Mouse (Mus musculus) ES-E14 (cell line): ENCODE measurements around the gene Sgsm3. TPM values are rescaled to one million over a fixed set of nuclear protein-coding genes. Genes with fewer than 3 reads are reported as not detected.

Experiments
- DNase-seq: peaks from one replicate; pipeline ENCODE4 v3.0.0-alpha.2; 2013; ENCODE audit warnings: low read depth, low spot score
- H3K27ac ChIP-seq: 2 replicates; pipeline ENCODE4 v1.5.1; 2012; ENCODE audit warnings: low read depth, mild to moderate bottlenecking, low read length, moderate library complexity, mixed read lengths; ENCODE audit not compliant: poor library complexity, insufficient read depth, severe bottlenecking
- H3K36me3 ChIP-seq: 2 replicates; pipeline ENCODE4 v1.6.1; 2012; ENCODE audit warnings: mild to moderate bottlenecking, low read length, moderate library complexity, mixed read lengths; ENCODE audit not compliant: control insufficient read depth, poor library complexity, insufficient read depth, severe bottlenecking
- H3K4me1 ChIP-seq, 2 experiments: fragments of 150-350 bp in 1 of 2; sonication (generic) in 1 of 2; 2 replicates each; pipeline ENCODE4 v1.6.1; 2012; ENCODE audit warnings: low read length in 2 of 2, mild to moderate bottlenecking in 1 of 2, mixed read lengths in 1 of 2; ENCODE audit not compliant: control insufficient read depth in 2 of 2, insufficient read depth in 2 of 2, poor library complexity in 1 of 2
- H3K4me3 ChIP-seq, 2 experiments: fragments of 150-350 bp in 1 of 2; sonication (generic) in 1 of 2; 2 replicates each; pipeline ENCODE4 v1.5.1; 2012; ENCODE audit warnings: low read length in 2 of 2, low read depth in 1 of 2, mild to moderate bottlenecking in 1 of 2, mixed read lengths in 1 of 2; ENCODE audit not compliant: insufficient read depth in 1 of 2, poor library complexity in 1 of 2, severe bottlenecking in 1 of 2
- H3K9ac ChIP-seq: 2 replicates; pipeline ENCODE4 v1.6.1; 2012; ENCODE audit warnings: low read depth, mild to moderate bottlenecking, low read length, mixed read lengths; ENCODE audit not compliant: poor library complexity, insufficient read depth, severe bottlenecking
- H3K9me3 ChIP-seq: fragments of 150-350 bp; sonication (generic); 2 replicates; pipeline ENCODE4 v1.6.1; 2012; ENCODE audit warnings: low read depth, mild to moderate bottlenecking, low read length; ENCODE audit not compliant: control insufficient read depth, insufficient read depth
- CHD2 ChIP-seq: IDR thresholded peaks from 2 replicates; pipeline ENCODE4 v1.6.1; 2014; ENCODE audit warnings: mild to moderate bottlenecking, low read depth, low read length, inconsistent platforms
- HCFC1 ChIP-seq: IDR thresholded peaks from 2 replicates; pipeline ENCODE4 v1.6.1; 2012; ENCODE audit warnings: low read length, inconsistent platforms, borderline replicate concordance; ENCODE audit not compliant: insufficient read depth
- MAFK ChIP-seq: IDR thresholded peaks from 2 replicates; pipeline ENCODE4 v1.6.1; 2014; ENCODE audit warnings: mild to moderate bottlenecking, low read depth, low read length, inconsistent platforms; ENCODE audit not compliant: insufficient read depth
- ZC3H11A ChIP-seq: IDR thresholded peaks from 2 replicates; pipeline ENCODE4 v1.6.1; 2012; ENCODE audit warnings: low read depth, mild to moderate bottlenecking, inconsistent platforms, low read length, borderline replicate concordance
- ZNF384 ChIP-seq: IDR thresholded peaks from 2 replicates; pipeline ENCODE4 v1.6.1; 2012; ENCODE audit warnings: low read depth, low read length, inconsistent platforms
- in situ Hi-C, 2 experiments: fragments of 600-800 bp; cut with MboI; formaldehyde crosslinking; loops; one replicate each; pipeline ENCODE4 v1.15.1; 2025; ENCODE audit warnings: low sequenced_read_pairs in 2 of 2, inconsistent platforms in 1 of 2; ENCODE audit not compliant: unreplicated experiment in 2 of 2
- total RNA-seq: library from RNA; depleted of rRNA; stranded (reverse); fragments of 300-350 nt; gene quantifications from 2 replicates; pipeline ENCODE4 v1.2.3, GENCODE M21; 2012

Sgsm3 gene
- total RNA-seq, 1 experiment: 51.6 TPM

DNA sequence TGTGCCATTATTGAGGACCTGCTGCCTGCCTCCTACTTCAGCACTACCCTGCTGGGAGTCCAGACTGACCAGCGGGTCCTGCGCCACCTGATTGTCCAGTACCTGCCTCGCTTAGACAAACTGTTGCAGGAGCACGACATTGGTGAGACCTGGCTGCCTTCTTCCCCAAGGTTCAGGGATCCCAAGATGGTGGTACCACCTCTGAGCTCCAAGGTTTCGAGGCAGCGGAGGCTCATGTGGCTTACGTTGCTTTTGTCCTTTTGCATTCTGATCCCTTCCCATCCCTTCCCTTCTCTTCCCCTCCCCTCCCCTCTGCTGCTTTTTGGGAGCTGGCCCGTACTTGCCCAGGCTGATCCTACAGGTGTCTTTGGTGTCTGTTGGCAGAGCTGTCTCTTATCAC is 30.3 kb downstream of the Sgsm3 start:
- H3K9me3 ChIP-seq: no peaks in the 10 kb centered on the region
- no peak for DNase-seq
- TF ChIP-seq MAFK (no peak), ZC3H11A (no peak)
- no peak overlapping the region for H3K27ac ChIP-seq
- no peak overlapping the region for H3K9ac ChIP-seq
- peaks cover 0 to 6% of the 10 kb centered on the region in 2 experiments; a peak in 1 of 4 replicates for H3K4me1 ChIP-seq
- peaks cover 17% of the 10 kb centered on the region for H3K36me3 ChIP-seq
- no peak overlapping the region for H3K4me3 ChIP-seq
- in situ Hi-C loops: no loop called here

GRCm38 (mm10) chr15:81008689-81009123 is 31.1 kb downstream of the Sgsm3 start:
- Histone ChIP-seq H3K9ac (peak overlapping the region; percentile 34; the same call in 1 of the 2 replicates), H3K9me3 (no peaks in the 10 kb centered on the region), H3K4me1 (peaks cover 0 to 6% of the 10 kb centered on the region in 2 experiments; a peak in 1 of 4 replicates), H3K36me3 (peaks cover 22% of the 10 kb centered on the region), H3K4me3 (peak overlapping the region in 1 of 2 experiments; percentile 48; a peak in 2 of 4 replicates), H3K27ac (no peak overlapping the region)
- in situ Hi-C loops: no loop called here
- DNase-seq: peak; percentile 33
- TF ChIP-seq ZC3H11A: peak; percentile 56; the same call in 1 of the 2 replicates
- no peak for TF ChIP-seq MAFK
- no peak for TF ChIP-seq ZNF384

GRCm38 (mm10) chr15:81010114-81010513 is 32.5 kb downstream of the Sgsm3 start:
- DNase-seq: no peak
- Histone ChIP-seq H3K9me3 (no peaks in the 10 kb centered on the region), H3K27ac (no peak overlapping the region), H3K36me3 (peaks cover 25% of the 10 kb centered on the region), H3K4me1 (peaks cover 0 to 6% of the 10 kb centered on the region in 2 experiments; a peak in 1 of 4 replicates), H3K9ac (no peak overlapping the region), H3K4me3 (no peak overlapping the region)
- in situ Hi-C loops: no loop called here
- TF ChIP-seq MAFK (no peak), HCFC1 (no peak), ZC3H11A (no peak), CHD2 (no peak), ZNF384 (no peak)

- Histone ChIP-seq H3K9me3 (no peaks in the 10 kb centered on the region), H3K27ac (no peak overlapping the region), H3K4me1 (peaks cover 0 to 6% of the 10 kb centered on the region in 2 experiments; a peak in 1 of 4 replicates), H3K9ac (no peak overlapping the region), H3K4me3 (no peak overlapping the region), H3K36me3 (peaks cover 33% of the 10 kb centered on the region)
- no peak for TF ChIP-seq MAFK
- TF ChIP-seq ZC3H11A: no peak
- no peak for TF ChIP-seq HCFC1
- no peak for TF ChIP-seq CHD2
- TF ChIP-seq ZNF384: no peak
- no peak for DNase-seq
- in situ Hi-C loops: no loop called here
Observed at GRCm38 (mm10) chr15:81011523-81011922, 34.0 kb downstream of the Sgsm3 start.

DNA sequence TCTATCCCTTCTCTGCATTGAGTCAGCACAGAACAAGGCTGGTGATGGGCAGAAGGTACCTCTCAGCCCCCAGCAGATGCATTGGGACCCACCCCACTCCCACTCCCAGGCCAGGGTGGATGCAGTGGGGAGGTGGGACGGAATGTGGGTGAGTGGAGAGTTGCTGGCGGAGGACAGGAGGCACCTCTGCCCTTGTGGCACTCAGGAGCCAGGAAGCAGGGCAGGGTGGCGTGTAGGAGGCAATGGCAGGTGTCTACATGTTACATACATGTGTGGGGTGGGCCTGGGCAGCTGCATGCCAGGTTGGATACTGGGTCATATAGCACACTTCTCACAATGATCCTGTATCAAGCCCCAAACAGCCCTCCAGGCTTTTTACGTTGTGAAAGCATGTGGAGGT is 34.8 kb downstream of the Sgsm3 start:
- Histone ChIP-seq H3K9ac (no peak overlapping the region), H3K27ac (no peak overlapping the region), H3K4me1 (peaks cover 0 to 6% of the 10 kb centered on the region in 2 experiments; a peak in 1 of 4 replicates), H3K36me3 (peaks cover 36% of the 10 kb centered on the region), H3K4me3 (no peak overlapping the region), H3K9me3 (no peaks in the 10 kb centered on the region)
- no peak for DNase-seq
- TF ChIP-seq ZNF384: no peak
- no peak for TF ChIP-seq MAFK
- TF ChIP-seq HCFC1: no peak
- TF ChIP-seq ZC3H11A: no peak
- no peak for TF ChIP-seq CHD2
- in situ Hi-C loops: no loop called here
